Mouse (Mus musculus) splenic B cell, adult 2 months (primary cell): ENCODE measurements at regions not wholly inside any gene's neighbourhood (a gene's known extent, or its start where the extent isn't known, plus 50 kb on each side); places are given as distances from the start of the nearest gene placed in this dataset.

Experiments used
- DNase-seq: peaks from one replicate; pipeline ENCODE4 v3.0.0-alpha.2; 2011; ENCODE audit warnings: low read depth, low spot score
- H3K27me3 ChIP-seq: 2 replicates; pipeline ENCODE4 v1.6.1; 2012; ENCODE audit warnings: mild to moderate bottlenecking, low read length, moderate library complexity, mixed read lengths; ENCODE audit not compliant: control insufficient read depth, poor library complexity, insufficient read depth, severe bottlenecking
- H3K36me3 ChIP-seq: 2 replicates; pipeline ENCODE4 v1.6.1; 2012; ENCODE audit warnings: mild to moderate bottlenecking, low read length, moderate library complexity, mixed read lengths; ENCODE audit not compliant: control insufficient read depth, poor library complexity, insufficient read depth, severe bottlenecking

DNA sequence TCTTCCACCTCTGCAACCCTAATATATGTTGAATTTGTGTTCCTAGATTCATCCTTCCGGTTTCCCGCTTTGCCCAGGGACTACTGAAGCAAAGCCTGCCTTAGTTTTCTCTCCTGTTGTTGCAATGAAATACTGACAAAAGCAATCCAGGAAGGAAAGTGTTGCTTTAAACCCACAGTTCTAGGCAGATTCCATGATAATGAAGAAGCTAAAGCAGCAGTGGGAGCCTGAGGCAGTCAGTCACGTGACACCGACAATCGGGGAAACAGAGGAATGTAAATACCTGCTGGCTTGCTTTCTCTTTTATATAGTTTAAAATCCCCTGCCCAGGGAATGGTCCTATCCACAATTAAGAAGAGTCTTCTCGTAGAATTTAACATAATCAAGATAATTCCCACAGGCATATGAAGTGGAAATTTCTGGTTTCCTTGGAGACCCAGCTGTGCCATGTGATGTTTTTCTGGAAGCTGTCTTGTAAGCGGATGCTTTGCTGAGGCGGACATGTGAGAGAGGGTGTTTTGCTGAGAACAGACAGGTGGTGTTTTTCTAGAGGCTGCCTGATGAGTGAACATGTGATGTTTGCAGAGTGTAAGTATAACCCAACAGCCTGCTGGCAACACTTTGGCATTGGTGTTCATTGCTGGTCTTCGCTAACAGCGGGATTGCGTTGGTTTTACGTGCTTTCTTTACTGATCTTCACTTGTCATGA is 398.0 kb downstream of the Prim2 start:
- no peaks in the 10 kb centered on the region; the same call in 1 of the 2 replicates for H3K27me3 ChIP-seq
- DNase-seq, result no peak
- H3K36me3 ChIP-seq, result no peaks in the 10 kb centered on the region

DNA sequence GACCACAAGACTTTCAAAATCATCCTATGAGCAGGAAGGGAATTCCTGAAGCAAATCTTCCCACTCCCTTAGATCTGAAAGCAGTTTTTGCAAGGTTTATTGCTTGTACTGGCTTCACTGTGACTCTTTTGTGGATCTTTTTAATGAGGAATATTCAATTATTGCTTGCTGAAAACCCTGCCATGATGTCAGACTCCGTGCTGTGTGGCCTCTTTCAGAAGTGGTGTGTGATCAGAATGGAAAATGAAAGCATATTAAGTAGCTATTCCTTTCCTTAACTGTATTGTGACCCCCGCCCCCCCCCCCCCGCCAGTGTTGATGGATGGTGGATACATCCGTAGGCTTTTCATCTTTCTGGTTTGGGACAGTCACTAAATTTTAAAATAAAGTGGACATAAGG is 400.4 kb downstream of the Prim2 start:
- Histone ChIP-seq H3K36me3 (no peaks in the 10 kb centered on the region), H3K27me3 (no peaks in the 10 kb centered on the region; the same call in 1 of the 2 replicates)
- no peak for DNase-seq

DNA sequence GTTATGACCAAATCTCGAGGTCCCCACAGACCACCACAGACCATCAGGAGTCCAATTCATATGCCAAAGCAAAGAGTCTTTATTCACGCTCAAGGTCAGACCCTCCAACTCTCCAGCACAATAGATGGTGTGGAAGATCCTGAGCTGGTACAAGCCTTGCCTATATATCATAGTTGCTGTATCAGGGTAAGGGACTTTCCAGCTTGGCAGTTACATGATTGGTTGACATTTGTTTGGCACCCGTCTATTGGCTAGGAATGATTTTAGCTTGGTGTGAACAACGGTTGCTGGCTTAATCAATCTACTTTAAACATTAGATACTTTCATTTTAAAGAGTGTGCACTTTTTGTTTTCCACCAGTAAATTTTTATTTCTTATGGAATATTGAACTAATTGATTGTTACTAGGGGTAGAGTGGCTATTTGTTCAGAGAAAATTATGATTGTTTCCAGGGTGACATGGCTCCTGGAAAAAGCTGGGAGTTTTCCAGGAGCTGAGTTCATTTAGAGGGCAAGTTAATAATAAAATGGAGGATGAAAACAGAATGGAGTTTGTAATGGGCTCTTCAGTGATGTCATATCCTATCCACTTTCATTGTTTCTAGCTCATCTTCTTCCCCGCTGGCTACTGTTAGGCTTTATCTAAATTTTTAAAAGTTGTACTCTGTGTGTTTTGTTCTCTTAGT is 403.7 kb downstream of the Prim2 start:
- H3K36me3 ChIP-seq, result no peaks in the 10 kb centered on the region
- no peak for DNase-seq
- no peaks in the 10 kb centered on the region; the same call in 1 of the 2 replicates for H3K27me3 ChIP-seq

- H3K36me3 ChIP-seq, result no peaks in the 10 kb centered on the region
- DNase-seq, result no peak
Observed at GRCm38 (mm10) chr1:33249474-33249873, 420.1 kb downstream of the Prim2 start.

DNA sequence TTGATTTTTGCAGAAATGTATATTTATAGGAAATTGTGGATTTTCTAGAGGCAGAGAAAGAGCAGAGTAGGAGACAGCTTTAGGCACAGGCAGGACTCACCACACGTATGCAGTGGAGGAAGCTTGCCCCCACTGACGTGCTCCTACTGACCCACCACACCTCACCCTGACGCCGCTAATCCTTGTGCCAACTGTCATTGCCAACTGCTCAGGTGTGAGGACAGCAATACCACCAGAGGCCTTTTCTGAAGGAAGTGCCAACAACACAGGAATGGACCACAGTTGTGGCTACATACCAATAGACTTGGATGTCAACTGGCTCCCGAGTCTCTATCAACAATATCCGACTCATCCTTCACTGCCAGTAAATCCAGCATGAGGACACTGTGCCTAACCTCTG is 422.5 kb downstream of the Prim2 start:
- no peak for DNase-seq
- Histone ChIP-seq H3K36me3 (no peaks in the 10 kb centered on the region), H3K27me3 (no peaks in the 10 kb centered on the region)

More at GRCm38 (mm10) chr1:33249474-33249873, 420.1 kb downstream of the Prim2 start:
- no peaks in the 10 kb centered on the region for H3K27me3 ChIP-seq

DNA sequence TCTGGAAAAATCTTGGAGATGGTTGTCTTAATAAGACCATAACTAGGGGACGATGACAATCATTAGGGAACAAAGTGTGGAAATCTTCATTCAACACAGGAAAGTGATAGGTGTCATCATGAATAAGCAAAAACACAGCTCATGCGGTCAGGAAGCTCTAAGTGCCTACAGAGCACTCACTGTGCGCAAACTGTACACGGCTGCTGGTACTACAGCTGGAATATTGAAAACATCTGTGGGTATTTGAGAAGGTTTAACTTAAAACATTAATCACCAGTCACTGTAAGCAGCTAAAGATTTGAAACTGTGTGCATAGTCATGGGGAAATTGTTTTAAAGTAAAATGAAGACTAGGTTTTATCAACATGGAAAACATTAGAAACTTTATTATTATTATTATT is 424.4 kb downstream of the Prim2 start:
- no peaks in the 10 kb centered on the region for H3K27me3 ChIP-seq
- no peak for DNase-seq

DNA sequence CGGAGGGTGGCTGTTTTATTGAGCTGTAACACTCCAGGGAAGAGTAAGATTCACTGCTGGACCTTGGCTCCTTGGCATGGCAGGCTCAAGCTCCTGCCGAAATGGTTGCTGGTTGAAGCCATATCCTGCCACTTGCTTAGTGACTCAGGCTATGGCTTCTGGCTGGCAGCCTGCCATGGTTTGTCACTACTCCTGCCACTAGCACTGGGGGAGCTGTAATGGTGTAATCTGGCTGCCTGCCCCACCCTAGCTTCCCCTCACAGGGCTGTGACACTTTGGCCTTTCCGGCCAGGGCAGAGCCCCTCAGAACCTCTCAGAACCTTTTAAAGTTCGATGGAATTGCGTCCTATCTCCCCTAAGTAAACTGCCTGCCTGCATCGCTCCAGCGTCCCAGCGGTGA is 424.9 kb downstream of the Prim2 start:
- Histone ChIP-seq H3K36me3 (no peaks in the 10 kb centered on the region), H3K27me3 (no peaks in the 10 kb centered on the region)
- DNase-seq, result no peak

More for the DNA sequence above, 424.4 kb downstream of the Prim2 start:
- no peaks in the 10 kb centered on the region for H3K36me3 ChIP-seq

DNA sequence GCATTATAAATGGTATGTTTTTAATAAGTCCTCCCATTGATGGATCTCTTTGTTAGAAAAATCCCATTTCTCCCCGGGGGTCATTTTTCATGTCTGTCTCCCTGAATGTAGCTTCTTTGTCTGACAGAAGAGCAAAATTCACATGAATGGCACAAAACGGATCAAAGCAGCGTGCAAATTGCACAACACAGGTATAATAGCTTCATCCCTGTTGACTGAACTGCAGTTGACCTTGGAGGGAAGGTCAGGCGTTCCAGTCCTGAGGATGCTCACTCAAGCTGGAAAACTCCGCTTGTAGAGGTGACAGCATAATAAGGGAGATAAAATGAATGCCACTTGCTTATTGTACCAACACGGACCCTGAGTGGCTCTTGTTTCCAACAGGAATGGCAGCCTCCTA is 446.6 kb downstream of the Prim2 start:
- H3K36me3 ChIP-seq, result no peaks in the 10 kb centered on the region
- no peaks in the 10 kb centered on the region for H3K27me3 ChIP-seq
- DNase-seq, result no peak

DNA sequence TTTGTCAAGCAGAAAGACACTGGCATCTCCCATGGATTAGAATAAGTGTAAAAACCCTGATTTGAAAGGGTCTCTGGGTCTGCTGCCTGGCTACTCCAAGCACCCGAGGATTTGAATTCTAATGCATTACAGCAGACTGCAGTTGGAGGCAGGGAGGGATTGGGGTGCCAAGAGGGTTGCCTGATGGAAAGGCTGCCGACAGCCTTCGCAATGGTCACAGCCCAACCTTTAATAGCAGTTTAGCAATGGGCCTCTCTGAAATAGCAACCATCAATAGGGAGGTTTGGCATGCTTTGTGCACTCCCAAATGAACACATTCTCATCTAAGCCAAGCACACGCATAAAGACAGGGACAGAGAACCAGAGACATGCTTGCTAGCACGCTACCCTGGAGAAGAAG is 454.8 kb downstream of the Prim2 start:
- no peaks in the 10 kb centered on the region for H3K27me3 ChIP-seq
- no peaks in the 10 kb centered on the region for H3K36me3 ChIP-seq
- no peak for DNase-seq

GRCm38 (mm10) chr1:33214394-33214793 is 455.2 kb downstream of the Prim2 start:
- H3K27me3 ChIP-seq, result no peaks in the 10 kb centered on the region
- DNase-seq, result no peak
- no peaks in the 10 kb centered on the region for H3K36me3 ChIP-seq

- DNase-seq, result no peak
- no peaks in the 10 kb centered on the region for H3K36me3 ChIP-seq
Observed at GRCm38 (mm10) chr1:33201571-33202189, 467.9 kb downstream of the Prim2 start.

DNA sequence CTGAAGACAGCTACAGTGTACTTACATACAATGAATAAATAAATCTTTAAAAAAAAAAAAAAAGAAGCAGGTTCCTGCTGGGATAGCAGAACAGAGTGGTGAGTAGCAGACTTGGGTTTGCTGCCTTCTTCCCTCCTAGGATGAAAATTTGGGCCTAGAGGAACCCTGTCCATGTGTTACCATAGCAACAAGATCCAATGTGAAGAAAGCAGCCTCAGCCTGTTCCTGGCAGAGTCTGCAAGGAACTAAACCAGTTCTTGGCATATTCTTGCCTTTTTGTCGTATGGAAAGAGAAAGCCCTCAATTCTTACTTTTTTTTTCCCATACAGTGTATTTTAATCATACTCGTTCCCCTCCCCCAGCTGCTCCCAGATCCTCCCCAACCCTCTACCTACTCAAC is 474.5 kb downstream of the Prim2 start:
- H3K27me3 ChIP-seq, result no peaks in the 10 kb centered on the region
- H3K36me3 ChIP-seq, result no peaks in the 10 kb centered on the region

More at GRCm38 (mm10) chr1:33201571-33202189, 467.9 kb downstream of the Prim2 start:
- no peaks in the 10 kb centered on the region for H3K27me3 ChIP-seq

GRCm38 (mm10) chr1:33174646-33175435 is 494.8 kb downstream of the Prim2 start:
- no peaks in the 10 kb centered on the region for H3K36me3 ChIP-seq
- no peaks in the 10 kb centered on the region for H3K27me3 ChIP-seq
- no peak for DNase-seq

More for the DNA sequence above, 474.5 kb downstream of the Prim2 start:
- DNase-seq, result no peak

DNA sequence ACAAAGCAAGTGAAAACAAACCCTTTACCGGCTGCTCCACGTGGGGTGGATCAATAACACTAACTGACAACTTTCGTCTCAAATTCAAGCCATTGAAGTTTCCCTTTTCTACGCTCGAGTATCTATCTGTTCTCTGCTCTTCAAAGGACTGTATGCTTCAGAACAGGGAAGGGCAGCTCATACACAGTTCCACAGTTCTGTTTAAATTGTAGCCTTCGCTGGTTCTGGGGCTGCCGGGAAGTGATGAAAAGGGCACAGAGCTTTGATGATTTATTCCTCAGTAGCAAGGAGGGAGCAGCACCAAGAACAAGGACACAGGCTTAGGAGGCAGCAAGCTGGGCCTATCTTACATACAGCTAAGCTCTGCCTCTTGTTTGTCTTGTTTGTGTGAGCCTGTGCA is 532.6 kb downstream of the Prim2 start:
- DNase-seq, result no peak
- no peaks in the 10 kb centered on the region for H3K27me3 ChIP-seq

More for the DNA sequence above, 532.6 kb downstream of the Prim2 start:
- no peaks in the 10 kb centered on the region for H3K36me3 ChIP-seq
